Mouse (Mus musculus): ENCODE measurements around the gene Nek9.

The Nek9 gene

DNA sequence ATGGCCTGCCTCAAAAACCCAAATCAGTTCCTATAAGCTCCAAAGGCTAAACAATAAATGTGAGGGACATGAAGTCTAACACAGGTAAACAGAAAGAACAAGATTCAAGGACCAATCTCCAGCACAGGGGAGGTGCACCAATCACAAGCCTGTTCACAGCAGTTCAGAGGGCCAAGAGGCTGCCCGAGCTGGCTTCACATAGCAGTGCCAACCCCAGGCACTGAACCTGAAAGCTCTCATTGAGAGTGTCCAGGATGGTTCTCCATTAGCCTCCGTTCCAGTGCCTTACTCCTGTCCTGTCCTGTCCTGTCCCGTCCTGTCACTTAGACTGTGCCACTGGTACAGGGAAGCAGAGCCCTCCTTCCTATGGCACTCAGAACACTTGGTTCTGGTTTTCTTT lies 8.0 kb upstream of the Nek9 start:
- DNase-seq (ENCODE audit: extremely low spot score, low spot score): no peak

DNA sequence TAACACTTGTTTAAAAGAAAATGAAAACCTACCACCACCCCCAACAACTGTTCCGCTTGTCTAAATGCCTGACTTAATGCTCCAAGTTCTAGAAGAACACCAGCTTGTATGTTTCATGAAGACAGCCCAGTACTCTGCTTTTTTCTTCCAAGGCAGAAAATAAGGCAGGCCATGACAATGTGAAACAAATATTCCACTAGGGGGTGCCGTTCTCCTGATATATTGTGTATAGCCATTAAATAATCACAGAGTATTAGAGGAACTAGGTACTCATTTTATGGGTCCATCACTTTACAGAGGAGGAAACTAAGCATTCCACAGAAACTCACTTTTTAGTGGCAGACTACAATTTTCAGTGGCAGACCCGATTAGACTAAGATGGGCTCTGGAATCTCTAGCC lies 7.2 kb upstream of the Nek9 start:
- no peak for DNase-seq (ENCODE audit: extremely low spot score, low spot score)

DNA sequence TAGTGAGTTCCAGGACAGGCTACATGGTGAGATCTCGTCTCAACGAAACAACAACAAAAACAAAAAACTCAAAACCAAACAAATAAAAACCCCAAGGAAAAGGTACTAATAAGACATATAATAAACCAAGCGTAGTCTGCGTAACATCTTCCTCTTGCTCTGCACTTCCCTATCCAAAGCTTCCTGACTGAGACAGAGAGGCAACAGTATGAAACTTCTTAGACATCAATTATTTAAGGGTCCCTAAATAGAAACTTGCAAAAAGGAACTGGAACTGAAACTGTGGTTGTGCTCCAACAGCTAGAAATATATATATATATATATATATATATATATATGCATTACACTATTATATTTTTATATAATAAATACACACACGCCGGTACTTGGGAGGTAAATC lies 6.4 kb upstream of the Nek9 start:
- no peak for DNase-seq (ENCODE audit: extremely low spot score, low spot score)

DNA sequence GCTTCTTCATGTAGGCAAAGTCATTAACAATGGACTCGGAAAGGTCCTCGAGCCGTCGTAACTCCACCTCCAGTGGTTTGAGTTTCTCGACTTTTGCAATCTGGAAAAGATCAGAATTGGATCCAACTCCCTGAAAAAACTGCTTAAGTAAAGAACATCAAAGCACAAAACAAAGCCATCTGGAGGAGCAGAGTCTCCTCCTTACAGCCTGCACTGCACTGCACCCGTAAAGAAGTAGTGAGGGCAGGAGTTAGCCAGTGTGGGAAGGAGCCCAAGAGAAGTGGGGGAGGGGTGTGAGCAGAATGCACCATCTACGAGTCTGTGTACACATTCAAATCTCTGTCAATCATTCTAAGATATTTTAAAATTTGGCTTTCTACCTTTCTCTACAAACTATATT lies 5.1 kb upstream of the Nek9 start:
- no peak for DNase-seq (ENCODE audit: extremely low spot score, low spot score)

DNA sequence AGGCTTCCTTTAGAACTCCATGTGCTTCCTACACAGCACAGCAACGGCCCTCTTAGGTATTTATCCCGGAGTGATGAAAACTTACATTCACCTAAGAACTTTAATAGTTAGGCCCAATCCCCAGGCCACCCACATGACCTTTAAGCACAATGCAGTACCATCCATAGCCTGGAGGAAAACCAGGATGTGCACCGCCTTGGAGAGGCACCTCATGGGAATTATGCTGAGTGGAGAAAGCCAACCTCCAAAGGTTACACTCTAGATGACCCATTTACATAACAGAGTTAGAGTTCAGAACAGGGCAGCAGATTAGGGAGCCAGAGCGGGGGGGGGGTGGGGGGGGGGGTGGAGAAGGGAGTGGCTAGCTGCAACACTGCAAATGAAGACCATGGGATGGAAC lies 3.1 kb upstream of the Nek9 start:
- no peak for DNase-seq (ENCODE audit: extremely low spot score, low spot score)

DNA sequence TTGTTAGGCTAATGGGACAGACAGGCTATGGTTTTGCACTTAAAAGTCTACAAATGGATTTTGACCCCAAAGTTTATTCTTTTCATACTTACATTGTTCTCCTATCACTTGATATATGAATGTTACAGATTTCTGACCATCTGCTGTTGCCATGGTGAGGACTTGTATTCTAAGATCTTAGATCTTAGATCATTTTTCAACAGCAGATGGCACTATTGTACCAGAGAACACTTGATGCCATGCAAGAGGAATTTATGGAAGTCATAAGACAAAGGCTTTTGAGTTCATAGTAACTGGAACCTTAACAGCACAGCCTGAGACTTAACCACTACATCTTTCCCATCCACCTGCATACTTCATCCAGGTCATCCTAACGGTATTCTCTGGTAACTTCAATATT lies 2.0 kb upstream of the Nek9 start:
- DNase-seq (ENCODE audit: extremely low spot score, low spot score): no peak

DNA sequence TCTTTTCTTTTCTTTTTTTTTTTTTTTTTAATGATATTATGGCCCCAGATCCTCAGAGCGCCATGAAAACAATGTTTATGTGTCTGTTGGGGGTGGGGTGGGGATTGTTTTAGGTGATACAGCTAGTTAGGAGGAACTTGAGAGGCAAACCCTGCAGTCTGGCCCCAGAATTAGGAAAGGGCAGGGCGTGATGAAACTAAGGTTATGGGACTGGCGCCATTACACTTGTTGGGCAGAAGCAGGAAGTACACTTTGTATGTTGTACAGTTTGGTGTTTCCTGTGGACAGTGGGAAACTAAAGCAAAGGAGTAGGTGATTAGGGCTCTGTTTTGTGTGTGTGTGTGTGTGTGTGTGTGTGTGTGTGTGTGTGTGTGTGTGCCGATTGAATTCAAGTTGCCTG lies 785 bp upstream of the Nek9 start:
- peak; percentile 22 for DNase-seq (ENCODE audit: extremely low spot score, low spot score)

DNA sequence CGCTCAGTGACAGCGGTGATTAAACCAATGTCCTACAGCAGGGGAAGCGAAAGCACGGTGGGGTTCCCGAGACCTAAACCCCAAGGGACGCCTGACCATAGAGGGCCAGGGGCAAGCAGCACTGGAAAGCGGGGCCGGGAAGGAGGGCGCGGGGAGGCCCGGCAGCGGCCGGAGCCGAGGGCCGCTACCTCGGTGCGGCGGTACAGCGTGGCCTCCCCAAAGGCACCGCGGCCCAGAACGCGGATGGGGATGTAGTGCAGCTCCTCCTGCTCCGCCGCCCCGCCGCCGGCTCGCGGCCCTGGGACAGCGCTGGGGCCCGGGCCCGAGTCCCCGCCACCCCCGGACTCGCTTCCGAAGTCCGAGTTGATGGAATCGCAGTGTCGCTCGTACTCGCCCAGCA lies 347 bp downstream of the Nek9 start:
- no peak for DNase-seq (ENCODE audit: extremely low spot score, low spot score)

DNA sequence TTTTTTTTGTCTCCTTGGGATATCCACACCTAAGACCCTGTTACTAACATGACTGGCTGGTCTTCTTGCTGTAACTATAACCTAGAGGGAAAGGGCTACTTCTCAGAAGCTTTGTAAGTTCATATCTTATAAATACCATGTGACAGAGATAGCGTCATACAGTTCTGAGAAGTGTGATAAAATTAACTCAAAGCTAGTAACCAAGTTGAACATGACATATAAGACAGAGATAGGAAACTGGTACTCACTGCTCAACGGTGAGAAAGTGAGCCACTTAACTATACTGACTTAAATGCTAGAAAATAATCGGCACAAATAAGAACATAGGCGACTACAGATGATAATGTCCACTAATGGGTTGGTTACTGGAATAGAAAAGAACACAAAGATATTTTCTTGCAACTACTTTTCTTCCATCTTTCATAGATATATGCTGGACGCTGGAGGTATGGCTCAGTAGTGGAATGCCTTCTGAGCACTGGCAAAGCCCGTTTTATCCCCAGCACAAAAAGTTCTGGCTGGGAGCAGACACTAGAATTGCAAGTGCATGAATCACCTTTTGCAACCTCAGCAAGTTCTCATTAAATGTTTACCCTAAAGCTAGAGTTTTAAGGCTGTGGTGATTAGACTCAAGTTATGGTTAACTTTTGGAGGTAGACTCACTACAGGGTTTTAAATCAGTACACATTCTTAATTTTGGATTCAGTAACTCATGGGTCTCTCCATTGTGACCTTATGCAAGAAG lies 1.4 kb downstream of the Nek9 start:
- DNase-seq (ENCODE audit: extremely low spot score, low spot score): no peak

DNA sequence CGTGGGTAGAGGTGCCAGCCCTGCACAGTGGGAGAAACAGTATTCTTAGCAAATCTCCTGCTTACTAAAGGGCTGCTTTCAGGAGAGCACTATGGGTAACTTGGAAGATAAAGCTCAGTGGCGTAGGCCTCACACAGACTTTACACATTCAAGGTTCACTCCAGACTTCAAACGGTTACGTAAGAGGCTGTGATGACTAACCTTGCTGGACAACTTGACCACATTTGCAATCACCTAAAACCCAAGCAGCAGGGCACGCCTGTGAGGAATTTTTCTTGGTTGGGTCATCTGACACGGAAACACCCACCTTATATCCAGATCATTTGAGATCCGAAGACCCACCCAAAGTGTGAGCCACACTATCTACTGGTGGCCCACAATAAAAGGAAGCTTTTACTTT lies 9.0 kb downstream of the Nek9 start:
- DNase-seq (ENCODE audit: extremely low spot score, low spot score): no peak

DNA sequence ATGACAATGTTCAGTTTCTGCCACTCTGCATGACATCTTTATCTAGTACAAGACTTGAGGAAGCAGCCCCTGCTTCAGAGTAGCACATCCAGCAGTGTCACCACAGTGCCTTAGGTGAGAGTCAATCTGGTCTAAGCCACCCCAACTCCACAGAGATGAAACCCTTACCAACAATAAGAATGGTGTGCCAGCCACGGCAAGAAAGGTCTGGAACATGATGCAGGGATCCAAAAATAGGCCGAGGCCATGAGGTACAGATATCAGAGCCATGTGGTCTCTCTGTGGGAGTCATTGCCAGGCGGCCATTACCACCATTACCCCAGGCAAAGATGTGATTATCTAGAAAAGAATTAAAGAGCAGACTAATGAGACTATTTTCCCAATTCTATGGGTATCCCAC lies 30.5 kb downstream of the Nek9 start:
- DNase-seq (ENCODE audit: extremely low spot score, low spot score): no peak

DNA sequence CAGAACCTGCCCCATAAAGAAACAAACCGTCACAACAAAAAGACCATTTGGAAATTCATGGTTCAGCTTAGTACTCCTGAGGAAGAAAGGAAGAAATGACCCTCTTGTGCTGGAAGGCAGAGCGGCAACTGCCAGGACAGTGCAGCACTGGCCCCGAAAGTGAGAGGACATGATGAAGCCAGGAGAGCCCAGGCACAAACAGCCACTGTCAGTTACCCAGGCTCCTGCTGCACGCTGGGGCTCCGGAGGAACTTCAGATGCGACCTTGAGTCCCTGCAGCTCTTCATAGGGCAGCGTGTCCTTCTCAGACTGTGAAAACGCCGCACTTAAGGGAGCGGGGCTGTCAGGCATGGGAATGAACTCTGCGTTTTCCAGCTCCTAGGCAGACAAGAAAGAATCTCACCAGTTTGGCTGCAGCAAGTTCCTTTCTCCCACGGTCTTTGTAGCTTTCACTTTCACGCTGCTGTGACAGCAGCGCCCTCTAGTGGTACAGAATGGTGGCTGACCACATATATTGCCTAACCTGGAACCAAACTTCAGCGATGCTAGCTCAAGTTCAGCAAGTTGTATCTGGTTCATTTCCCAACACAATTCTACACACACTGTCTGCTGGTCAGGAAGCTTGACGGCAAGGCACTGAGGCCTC lies 33.8 kb downstream of the Nek9 start:
- DNase-seq (ENCODE audit: extremely low spot score, low spot score): peak; percentile 86

DNA sequence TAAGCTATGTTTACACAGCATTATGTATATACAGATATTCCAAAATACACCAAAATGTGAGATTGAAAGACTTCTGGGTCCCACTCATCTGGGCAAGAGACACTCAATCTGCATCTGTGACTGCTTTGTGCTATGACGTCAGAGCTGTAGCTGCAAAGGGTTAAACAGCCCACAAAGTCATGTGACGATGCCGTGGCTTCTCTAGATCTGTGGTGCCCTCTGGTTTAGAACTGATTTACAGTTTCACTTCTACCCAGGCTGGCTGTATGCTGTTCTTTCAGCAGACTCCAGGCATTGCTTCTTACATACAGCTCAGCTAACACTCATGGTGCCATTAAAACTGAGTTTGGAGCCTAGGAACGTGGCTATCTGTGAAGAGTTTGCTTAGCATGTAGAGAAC lies 34.4 kb downstream of the Nek9 start:
- DNase-seq (ENCODE audit: extremely low spot score, low spot score): no peak

DNA sequence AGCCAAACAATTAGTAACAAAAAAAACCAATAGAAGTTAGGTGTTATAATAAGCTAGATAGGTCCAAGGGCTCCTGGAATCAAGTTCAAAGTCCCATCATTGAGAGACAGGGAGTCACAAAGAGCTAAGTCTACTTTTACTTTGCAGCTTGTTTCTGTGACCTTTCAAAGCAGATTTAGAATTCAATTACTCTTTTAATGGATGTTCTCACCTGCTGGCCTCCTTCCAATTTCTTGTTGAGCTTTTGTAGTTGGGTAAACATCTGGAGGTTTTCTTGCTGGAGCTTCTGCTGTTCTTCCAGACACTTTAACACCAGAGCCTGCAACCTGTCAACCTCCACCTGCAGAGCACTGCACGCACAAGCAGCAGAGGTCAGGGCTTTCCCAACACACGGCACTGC lies 35.9 kb downstream of the Nek9 start:
- no peak for DNase-seq (ENCODE audit: extremely low spot score, low spot score)

DNA sequence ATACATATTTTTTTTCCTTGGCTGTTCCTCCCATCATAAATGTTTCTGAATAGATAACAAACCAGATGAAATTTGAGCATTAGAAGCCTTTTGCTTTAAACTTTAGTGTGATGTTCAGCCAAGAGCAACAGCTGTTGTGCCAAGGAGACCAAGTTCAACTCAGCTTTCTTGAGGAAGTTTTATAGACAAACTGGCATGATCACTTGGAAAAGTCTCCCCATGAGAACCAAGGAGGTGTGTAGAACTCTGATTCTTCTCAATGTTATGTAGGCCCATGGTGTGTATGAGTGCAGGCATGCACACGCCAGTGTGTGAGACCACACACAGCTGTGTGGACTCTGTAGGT lies 40.4 kb downstream of the Nek9 start:
- no peak for DNase-seq (ENCODE audit: extremely low spot score, low spot score)

DNA sequence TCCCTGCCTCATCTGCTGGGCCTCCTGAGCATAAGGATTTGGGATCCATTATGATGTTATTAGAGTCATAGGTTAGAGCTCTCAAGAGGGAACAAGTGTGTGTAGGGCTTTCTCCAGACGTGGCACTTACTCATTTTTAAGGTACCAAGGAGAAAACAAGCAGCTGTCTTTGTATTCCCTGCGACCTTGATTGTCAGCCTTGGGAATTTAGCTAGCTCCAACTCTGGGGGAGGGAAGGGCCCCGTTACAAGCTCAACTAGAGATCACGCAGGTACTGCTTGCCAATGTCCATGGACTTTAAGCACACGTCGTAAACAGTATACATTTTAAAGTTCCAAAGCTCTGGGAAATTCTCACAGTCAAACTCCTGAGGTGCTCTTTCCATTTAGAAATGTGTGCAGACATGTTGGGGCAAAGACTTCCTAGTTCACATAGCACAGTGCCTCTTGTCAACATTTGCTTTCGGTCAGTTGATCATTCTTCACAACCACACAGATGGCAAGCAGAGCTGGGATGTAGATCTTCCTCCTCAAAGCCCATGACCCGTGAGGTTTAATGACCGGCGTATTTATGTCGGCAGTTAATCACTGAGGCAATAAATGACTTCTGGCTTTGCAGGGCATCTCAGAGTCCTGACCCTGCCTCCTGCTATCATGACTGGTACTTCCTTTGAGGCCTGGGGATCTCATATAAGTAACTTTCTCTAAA lies 40.9 kb downstream of the Nek9 start:
- DNase-seq (ENCODE audit: extremely low spot score, low spot score): peak; percentile 32

DNA sequence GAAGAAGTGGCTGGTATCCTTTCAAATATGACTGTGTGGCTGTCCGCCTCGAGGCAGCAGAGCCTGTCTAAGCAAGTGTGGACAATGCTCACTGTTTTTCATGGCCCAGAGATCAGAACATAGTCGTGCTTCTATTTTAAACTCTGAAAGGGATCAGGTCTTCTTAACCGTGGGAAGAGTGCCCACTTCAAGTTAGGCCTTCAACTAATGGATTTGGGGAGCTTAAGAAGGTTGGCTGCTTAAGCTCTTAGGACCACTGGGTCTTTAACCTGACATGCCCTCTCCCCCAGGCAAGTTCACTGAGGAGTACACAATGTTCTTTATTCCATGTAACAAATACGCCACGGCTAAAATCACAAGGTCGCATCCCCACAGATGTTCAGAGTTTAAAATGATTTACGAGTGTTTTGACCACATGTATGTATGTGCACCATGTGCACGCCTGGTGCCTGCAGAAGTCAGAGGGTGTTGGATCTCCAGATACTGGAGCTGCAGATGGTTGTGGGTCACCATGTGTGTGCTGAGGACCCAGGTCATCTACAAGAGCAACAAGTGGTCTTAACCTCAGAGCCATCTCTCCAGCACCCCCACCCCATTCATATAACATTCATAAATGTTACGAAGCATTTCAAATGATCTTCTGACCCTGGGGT lies 41.7 kb downstream of the Nek9 start:
- DNase-seq (ENCODE audit: extremely low spot score, low spot score): no peak

DNA sequence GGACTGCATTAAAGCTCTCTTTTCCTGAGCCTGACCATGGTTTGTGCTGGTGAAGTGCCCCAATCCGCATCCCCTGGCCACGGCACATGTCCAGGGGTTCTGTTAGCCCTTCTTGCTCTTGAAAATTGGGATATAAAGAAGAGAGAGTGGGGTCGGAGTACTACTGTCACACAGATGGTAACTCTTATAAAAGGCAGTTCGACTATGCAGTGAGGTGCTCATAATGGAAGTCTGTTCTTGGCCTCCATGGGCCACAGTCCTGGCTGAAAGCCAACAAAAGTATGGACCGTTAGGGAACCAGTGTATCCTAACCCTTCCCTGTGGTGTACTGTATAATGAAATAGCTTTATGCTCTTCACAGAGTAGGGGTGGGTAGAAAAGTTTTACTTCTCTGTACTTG lies 42.2 kb downstream of the Nek9 start:
- DNase-seq (ENCODE audit: extremely low spot score, low spot score): no peak

DNA sequence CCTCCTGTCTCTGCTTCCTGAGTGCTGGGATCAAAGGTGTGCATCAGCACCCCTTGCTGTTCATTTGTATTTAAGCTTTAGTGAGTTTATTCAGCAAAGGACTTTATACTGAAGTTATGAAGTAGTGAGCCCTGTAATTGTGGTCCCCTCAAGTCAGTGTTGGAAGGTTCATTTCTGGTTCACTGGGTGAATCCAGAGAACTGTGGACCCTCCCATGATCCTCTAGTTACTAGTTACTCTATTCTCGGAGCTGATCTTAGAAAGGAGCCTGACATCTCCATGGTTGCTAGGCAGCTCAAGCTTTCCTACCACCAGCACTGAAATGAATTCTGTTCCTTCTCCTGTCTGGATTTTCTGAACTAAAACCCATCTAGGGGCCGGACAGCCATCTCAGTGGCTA lies 43.7 kb downstream of the Nek9 start:
- DNase-seq (ENCODE audit: extremely low spot score, low spot score): no peak

DNA sequence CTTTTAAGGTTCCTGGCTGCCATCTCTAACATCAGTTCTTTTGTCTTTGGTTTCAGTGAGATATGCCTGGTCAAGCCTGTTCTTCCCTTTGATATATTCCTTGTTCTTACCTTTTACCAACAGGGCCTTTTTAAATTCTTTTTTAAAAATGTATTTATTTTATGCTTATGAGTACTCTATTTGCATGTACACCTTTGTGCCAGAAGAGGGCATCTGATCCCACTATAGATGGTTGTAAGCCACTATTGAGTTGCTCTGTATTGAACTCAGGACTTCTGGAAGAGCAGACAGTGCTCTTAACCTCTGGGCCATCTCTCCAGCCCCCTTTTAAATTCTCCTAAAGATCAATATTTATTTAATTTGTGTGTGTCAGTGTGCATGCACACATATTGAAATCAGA lies 46.3 kb downstream of the Nek9 start:
- no peak for DNase-seq (ENCODE audit: extremely low spot score, low spot score)

DNA sequence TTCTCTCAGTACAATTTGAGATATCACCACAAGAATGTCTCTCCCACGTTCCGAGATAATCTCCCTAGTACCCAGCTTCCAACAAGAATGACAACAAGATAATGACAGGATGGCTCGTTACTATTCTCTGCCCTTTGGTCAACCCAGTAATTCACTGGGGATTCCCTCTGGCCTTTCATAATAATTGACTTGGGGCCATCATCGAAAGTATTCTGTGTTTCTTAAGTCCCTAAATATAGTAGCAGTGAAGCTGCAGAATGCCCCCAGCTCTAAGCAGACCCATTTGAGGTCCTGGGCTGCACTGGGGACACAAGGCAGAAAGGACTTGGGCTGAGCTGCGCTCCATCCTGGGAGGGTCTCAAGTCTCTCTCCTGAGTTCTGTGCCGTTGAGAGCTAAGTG lies 46.9 kb downstream of the Nek9 start:
- DNase-seq (ENCODE audit: extremely low spot score, low spot score): no peak

DNA sequence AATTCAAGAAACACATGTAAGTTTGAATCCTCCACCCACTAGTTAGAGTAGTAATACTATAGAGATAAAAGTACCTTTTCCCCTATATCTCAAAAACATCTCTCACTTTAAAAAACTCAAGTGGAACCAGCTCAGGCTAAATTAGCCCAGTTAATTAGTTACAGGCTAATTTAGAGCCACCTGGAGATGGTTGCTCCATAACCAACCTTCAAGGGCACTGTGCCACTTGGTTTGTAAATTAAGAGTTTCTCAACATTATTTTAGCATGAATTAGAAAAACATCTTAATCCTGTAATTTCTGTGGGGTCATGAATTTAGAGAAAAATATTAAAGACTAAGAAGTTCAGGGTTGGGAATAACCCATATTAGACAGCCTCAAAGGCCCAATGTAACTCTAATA lies 47.6 kb downstream of the Nek9 start:
- no peak for DNase-seq (ENCODE audit: extremely low spot score, low spot score)
